Mouse (Mus musculus): ENCODE data around the gene Klhl6.
"Not testable (repeated sequence)": the region's sequence is repeated elsewhere in the genome, so short reads cannot be mapped to it uniquely, and the experiment has no call there.

Klhl6 gene

DNA sequence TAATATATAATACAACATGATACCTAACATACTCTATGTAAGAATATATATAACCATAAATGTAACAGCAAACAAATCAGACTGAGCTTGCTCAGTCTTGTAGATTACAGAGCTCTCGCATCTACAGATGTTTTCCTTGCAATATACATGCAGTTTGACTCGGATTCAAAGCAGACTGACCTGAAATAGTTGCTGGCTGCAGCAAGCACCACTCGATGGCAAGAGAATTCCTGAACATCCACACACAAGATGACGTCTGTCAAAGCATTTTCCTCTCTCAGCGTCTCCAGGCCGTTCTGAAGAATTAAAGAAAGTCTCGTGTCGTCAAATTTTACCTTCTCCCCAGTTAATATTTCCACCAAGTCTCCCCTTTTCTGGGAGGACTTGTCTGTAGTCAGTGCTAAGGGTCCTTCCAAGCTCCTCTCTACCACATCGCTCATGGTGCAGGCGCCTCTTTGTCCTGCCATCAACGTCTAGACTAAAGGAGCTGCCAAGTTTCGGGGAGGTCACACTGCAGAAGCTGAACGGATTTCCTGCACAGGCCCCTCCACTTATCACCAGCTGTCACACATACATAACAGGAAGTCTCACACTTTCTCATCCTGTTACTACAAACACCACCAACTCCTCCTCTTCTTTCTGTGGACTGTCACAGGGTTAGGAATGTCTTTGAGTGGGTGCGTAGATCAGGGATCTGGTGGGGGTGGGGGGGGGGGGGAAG, at the start of gene Klhl6:
Klhl6 (minus strand) TSS at position 501 of the 721 bp plus-strand sequence.
- DNase-seq, result peak; percentile 70 to 80

DNA sequence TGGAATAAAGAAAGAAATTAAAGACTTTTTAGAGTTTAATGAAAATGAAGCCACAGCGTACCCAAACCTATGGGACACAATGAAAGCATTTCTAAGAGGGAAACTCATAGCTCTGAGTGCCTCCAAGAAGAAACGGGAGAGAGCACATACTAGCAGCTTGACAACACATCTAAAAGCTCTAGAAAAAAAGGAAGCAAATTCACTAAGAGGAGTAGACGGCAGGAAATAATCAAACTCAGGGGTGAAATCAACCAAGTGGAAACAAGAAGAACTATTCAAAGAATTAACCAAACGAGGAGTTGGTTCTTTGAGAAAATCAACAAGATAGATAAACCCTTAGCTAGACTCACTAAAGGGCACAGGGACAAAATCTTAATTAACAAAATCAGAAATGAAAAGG, 44.4 kb upstream of the Klhl6 start:
- not testable (repeated sequence) for DNase-seq

DNA sequence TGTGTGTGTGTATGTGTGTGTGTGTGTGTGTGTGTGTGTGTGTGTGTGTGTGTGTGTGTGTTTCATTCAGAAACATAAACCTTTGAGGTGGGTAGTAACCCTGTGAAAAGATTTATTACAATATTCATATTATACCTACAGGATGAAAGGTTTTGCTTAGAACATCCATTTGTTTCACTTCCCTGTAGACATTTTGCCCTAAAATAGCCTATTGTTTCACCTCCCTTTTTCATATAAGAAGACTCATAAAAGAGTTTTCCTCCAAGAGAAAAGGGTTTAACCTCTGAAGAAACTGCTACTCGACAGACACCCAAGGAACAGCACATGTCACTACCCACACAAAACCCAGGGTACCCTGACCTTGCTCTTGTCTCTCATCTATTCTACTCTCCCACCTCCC, 40.0 kb upstream of the Klhl6 start:
- no peak for DNase-seq

DNA sequence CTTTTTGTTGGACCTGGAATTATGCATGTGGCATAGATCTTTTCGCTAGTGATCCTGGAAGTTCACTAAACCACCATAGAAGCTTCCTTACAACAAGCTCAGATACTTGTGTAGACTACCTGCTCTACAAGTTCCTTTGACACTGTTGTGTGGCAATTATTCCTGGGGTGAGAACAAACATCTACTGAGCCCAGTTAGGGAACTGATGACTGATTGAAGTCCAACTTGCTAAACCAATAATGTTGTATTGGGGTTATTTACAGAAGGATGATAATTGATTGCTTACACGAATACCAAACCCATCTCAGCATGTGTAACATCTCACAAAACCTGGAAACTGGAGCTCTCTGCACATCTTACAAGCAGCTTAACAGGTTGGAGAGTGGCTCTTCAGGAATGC, 39.0 kb upstream of the Klhl6 start:
- no peak for DNase-seq

DNA sequence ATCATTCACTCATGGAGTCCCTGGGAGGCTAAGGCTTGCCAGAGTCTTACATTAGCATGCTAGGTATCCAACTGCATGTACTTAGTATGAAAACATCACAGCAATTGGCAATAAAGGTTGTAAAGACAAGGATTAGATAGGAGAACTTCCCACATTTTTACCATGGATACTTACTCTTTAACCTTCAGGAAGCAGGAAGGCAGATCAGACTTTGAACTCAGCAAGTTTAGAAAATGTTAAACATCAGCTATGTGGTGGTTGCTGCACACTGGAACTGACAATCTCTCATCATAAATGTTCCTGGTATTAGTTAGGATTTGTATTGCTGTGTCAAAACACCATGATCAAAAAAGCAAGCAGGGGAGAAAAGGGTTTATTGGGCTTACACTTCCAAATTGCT, 29.8 kb upstream of the Klhl6 start:
- DNase-seq, result no peak

DNA sequence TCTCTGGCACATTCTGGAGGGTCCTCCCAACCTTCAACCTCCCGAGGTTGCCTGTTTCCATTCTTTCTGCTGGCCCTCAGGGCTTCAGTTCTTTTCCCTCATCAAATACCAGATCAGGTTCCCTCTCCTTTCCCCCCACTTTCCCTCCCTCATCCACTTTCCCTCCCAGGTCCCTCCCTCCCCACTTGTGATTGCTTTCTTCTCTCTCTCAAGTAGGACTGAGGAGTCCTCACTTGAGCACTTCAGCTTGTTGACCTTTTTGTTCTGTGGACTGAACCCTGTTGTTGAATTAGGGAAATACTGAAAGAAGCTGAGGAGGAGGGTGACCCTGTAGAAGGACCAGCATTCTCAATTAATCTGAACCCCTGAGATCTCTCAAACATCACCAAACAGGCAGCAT, 23.2 kb upstream of the Klhl6 start:
- no peak for DNase-seq

DNA sequence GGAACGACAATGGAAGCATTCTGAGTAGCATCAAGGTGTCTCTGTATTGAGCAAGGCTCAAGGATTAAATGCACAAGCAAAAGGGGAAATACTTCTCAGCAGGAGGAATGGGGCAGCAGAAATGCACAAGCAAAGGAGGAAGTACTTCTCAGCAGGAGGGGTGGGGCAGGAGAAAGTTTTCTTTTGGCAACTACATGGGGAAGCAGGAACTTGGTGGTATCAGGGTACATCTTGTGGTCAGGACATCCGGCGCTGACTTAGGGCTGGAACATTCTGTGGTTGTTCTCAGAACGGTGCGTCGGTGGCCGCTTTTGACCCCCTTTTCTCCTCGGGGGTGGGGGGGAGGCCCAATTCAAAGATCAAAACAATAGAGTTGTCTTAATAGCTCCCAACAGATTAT, 17.4 kb upstream of the Klhl6 start:
- not testable (repeated sequence) for DNase-seq

DNA sequence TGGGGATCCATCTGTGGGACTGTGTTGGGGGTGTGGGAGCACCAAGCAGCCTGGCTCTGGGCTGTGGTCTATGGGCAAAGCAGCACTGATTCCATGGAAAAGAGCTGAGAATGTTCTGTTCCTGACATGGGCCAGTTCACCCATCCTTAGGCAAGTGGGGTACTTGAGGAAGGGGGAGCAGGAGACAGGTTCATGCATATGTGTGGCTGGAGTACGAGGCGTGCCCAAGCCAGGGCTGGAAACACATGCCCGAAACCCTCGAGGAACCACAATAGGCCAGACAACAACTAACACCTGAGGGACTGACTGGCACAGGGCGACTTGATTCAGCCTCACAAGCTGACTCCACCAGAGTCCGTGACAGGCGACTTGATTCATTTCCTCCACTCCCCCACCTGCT, 14.8 kb upstream of the Klhl6 start:
- no peak for DNase-seq

DNA sequence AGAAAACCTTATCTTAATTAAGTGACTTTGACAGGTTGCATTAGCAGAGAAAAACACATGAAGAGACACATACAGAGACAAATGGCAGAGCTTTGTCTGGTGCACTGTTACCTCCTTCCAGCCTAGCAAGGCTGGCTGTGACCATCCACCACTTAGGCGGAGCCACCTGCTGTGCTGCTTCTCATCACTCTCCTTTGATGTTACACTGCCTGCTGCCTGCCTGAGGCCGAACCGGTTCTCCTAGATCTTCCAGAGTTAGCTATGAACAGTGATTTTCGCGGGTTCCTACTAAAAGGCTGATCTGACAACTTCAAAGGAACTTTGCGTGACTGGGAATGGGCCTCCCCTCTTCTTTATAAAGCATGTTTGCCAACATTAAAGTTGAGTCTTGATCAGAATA, 14.1 kb upstream of the Klhl6 start:
- not testable (repeated sequence) for DNase-seq

DNA sequence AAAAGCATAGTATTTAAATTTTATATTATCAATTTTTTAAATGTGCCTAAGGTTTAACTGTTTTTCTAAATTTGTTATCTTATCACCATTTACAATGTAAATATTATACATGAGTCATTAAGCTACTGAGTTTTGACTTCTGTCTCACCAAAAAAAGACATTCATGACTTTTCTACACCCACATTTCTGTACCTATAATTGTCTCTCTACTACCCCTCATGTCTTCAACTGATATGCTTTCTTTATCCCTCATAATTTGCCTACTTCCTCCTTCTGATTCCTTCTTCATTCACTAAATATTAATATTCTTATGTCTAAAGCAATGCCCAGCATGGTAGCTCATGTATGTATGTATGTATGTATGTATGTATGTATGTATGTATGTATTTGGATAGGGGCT, 13.0 kb upstream of the Klhl6 start:
- no peak for DNase-seq

DNA sequence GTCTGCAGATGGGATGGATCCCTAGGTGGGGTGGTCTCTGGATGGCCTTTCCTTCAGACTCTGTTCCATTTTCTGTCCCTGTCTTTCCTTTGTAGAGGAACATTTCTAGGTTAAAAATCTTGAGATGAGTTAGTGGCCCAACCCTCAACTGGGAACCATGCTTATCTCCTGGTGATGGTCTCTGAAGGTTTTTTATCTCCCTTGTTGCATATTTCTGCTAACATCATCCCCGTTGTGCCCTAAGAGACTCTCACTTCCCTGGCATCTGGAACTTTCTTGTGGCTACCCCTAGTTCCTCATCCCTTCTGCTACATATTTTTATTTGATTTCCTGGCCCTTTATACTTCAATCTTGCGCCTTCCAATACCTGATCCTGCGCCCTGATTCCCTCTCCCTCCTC, 10.4 kb upstream of the Klhl6 start:
- DNase-seq, result no peak

DNA sequence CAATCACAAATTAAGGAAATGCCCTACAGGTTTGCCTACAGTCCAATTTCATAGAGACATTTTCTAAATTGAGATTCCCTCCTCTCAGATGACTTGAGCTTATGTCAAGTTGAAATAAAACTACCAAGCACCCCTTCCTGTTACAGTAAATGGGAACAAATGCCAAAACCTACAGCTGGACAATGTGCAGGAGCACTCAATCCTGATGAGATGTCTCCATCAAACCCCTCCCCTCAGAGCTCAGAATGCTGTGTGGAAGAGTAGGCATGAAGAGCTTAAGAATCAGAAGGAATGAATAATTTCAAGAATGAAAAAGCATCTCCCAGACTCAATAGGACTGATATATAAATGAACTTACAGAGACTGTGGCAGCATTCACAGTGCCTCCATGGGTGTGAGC, 7.7 kb upstream of the Klhl6 start:
- no peak for DNase-seq

DNA sequence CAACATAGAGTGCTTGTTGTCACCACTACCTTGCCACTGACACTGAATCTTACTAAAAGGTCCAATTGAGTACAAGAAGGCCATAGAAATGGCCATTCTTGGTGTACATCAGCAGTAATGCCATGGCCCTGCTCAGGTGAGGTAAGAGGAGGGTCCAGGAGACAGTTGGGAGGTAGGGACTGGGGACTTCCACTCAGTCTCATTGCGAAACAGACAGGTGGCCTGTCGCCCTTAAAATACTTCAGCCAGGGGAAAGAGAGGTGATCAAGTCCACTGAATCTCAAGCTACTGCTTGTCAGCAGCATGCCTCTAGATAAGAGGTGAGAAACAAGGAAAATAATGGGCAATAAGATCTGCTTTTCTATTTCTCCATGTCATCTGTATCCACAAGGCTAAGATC, 4.8 kb upstream of the Klhl6 start:
- DNase-seq, result no peak

DNA sequence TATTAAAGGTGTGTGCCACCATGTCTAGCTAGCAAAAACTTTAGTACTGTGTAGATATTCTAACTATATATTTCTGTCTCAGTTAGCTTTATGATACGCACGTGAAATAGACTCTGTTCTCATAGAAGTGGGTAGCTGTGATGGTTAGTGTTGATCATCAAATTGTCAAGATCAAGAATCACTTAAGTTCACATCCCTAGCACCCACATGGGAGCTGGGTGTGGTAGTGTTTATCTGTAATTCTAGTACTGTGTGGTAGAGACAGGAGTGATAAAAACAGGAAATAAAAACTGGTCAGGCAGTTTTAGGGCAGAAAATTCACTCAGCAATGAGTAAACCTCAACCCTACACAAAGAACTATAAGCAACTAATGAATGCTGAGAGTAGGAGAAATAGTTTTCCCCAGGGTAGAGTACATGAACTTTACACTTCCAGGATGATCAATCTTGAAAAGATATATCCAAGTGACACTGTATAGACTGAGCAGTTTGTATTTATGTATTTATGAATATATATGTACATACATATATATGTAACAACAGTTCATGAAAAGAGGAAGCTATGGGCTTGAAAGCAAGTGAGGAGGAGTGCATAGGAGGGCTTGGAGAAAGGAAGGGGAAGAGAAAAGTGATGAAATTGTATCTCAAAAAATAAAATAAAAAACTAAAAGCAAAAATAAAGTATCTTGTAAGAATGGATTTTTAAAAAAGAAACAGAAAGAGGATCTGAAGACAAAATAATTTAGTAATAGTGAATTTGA, 2.2 kb upstream of the Klhl6 start:
- DNase-seq, result no peak

DNA sequence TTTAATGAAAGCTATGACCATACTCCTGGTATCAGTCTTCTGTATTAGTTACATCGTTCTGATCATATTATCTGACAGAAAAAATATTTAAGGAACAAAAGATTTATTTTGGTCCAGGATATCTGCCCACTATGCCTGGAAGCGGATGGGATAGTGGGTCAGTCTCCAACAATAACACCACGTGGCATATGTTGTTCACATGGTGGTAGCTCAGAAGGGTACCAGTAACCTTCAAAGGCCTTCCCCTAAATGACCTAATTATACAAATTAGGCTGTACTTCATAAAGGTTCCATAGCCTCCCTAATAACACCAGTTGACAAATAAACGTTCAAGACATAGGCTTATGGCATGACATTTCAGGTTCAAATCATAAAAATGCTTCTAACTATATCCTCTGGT, 722 bp upstream of the Klhl6 start:
- no peak for DNase-seq

DNA sequence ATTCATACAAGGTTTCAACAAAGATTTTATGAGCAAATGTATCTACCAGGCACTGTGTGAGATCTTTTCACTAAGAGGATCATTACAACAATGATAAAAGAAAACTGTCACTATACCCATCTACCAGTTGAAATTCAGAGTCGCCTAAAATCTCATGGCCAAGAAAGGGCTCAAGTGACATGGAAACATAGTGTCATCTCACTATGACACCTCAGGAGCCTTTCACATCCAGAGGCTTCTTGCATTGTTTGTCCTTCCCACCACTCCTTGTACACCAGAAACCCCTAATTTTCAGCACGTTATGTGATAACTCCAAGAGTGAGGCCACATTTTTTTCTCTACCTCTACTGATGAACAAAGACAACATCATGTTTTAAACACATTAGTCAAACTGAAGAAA, 1.2 kb downstream of the Klhl6 start:
- no peak for DNase-seq

DNA sequence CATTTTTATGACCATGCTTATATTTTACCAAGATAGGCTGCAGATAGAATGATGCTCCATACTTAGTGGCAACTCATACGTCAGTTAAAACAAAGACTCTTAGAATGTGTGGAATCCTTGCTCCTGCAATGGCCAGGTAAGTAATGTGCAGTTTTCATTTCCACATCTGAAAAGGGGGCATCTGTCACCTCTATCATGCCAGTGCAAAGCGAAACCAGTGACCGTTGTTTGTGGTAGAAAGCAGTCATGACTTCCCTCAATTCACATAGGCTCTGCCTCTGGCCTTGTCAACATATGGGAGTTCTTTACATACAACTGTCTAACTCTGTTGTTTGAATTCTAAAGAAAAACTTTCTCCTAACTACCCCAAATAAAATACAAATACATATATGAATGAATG, 1.8 kb downstream of the Klhl6 start:
- no peak for DNase-seq

DNA sequence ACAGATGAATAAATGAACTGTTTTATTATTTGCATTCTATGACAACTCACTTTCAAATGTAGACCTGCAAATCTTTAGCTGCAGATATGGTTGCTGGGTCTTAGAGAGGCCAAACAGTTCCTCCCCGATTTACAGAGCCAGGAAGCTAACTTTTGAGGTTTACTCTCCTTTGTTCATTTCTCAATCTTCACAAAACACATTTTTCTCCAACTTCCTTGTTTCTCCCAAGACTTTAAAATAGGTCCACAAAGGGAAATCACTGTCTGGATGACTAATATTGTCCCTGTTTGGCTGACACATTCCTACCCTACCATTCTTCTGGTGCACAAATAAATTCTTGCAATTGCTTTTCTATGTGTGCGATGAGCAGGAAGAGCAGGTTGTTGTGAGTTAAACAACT, 3.1 kb downstream of the Klhl6 start:
- no peak for DNase-seq

DNA sequence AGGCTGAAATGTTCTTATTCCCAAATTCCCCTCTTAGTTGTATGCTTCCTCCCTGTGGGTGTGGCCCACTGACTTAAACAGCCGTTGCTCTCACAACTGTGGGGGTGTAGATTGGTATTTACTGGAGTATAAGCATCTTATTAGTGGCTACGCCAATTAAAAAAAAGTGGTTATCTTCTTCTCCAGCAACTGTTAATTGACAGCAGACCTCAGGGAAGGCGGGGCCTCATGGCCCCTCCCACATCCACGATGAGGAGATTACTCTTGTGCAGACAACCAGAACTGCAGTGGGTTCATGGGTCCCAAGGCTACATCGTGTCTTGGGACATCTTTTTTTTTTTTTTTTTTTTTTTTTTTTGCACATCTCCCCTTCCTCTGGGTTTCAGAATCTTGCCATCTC, 5.6 kb downstream of the Klhl6 start:
- DNase-seq, result no peak

DNA sequence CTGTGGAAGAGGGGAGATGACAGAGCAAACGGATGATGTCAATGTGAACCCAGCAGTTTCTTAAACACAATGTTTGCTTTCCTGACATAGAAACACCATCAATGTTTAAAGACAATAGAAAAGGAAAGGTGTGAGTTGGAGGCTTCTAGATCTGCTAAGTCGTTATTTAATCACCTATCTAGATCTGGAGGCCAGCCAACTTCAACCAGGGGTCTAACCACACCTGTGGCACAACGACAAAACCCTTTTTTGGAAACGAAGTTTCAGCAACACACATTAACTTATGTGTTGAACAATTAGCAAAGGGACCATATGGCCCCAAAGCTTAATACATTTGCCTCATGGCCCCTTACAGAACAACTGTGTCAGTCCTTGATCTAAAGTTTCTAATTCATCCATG, 6.0 kb downstream of the Klhl6 start:
- DNase-seq, result no peak

DNA sequence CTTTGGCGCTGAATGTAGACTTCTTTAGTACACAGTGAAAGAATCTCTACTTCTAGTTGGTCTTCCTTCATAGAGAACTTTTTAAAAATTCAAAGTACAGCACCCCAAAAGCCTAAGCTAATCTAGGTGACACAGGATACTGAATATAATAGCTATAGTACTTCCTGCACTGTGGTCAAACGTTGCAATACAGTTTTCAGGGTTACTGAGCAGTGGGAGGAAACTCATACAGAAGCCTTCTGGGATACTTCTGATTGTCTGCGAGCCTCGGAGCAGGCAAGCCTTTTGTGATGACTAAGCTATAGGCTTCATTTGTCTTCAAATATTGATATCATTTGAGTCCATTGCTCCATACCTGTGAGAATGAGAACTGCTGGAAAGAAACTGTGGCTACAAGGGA, 7.4 kb downstream of the Klhl6 start:
- no peak for DNase-seq

DNA sequence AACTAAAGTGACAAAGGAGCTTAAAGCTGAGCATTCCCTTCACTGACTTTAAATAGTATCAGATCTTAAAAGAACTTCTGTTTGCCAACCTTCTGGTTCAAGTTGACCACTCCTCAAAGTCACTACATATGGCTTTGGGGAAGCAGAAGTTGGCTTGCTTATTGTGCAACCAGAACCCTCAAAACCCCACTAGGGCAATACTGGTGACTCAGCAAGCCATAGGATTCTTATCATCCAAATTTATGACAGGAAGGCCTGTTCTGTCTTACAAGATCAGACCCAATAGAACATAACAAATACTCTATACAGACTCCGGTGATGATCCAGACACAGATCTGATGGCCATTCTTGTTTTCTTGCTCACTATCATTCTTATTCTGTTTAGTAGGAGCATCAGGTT, 9.4 kb downstream of the Klhl6 start:
- peak in 1 of 2 experiments; percentile 28 for DNase-seq

DNA sequence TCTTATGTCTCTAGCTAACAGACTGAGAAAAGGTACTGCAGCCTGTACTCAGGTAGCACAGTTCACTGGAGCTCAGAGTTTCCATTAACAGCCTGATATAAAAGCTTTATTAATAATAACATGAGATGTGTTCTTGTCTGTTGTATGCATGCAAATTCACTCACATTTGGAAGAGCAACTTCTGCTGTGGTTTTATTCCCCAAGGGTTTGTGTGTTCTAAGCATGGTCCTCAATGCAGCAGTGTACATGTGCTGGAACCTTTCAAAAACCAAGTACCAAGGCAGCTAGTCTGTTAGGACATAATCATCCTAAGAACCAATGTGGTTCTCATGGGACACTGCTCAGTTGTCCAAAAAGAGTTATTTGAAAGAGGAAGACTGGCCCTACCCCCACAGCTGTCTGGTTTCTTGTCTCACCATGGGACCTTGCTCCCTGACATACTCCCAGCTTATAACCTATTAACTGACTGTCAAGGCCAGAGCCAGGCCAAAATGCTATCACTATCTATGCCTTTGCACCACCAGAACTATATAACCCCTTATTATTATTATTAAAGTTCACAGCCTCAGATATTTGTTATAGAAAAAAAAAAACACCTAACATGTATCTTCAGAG, 10.0 kb downstream of the Klhl6 start:
- no peak for DNase-seq

DNA sequence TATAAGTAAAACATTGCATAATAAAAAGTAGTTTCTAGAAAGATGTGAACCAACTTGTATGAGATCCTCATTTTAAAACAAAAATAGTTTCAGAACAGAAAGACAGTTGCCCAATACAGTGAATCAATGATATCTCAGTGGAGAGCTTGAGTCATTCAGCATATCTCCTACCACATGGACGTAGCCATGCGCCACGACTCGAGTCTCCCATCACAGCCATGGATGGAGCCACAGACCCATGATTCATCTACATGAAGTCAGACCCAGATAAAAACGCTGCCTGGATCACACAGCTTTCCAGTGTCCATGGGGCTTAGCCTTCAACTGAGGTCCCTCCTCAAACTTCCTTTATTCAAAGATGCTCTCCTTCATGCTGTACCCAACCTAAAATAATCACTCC, 13.3 kb downstream of the Klhl6 start:
- no peak for DNase-seq

All from lung, postnatal 4 days (tissue).